Mouse (Mus musculus): ENCODE measurements around the gene Clint1.

DNA sequence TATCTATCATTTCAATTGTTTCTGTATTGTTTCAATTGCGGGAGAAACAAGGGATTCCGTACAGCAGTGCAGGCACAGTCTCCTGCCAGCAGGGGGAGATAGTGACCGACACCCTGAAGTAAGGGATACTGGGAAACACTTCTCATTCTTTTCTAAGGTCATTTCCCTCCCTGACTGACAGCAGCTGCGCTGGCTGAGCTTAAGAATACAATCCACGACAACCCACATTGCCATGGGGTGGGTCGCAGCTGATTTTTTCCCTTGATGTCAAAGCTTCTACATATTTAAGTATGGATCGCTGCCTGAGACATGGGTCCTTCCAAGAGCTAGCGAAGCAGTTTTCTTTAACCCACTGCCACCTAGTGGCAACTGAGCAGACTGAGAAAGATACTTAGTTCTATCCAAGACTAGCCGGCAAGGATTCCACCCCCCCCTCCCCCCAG, 74.8 kb downstream of the Clint1 start:
- TF ChIP-seq POLR2A (IDR thresholded peaks at IDR 0.05; ENCODE audit: borderline replicate concordance, control insufficient read depth, low read depth, low read length) = no peak
- peak; percentile 92 for TF ChIP-seq CTCF (IDR thresholded peaks at IDR 0.05; ENCODE audit: control insufficient read depth, insufficient read depth, low read length)

All from bone marrow, adult 2 months (tissue).